Mouse (Mus musculus) embryonic facial prominence, embryonic 14.5 days (tissue): ENCODE data around the gene Nrxn3. TPM values are rescaled to one million over a fixed set of nuclear protein-coding genes. Genes with fewer than 3 reads are reported as not detected.
A peak's percentile ranks its signal among the peaks of the same experiment; 100 is the strongest.

Experiments used
- ATAC-seq: fragments of 200-750 bp; cut with Nextera tagmentation; 2 replicates; pipeline ENCODE4 v1.8.0; 2017; ENCODE audit warnings: low read depth, moderate number of reproducible peaks, moderate TSS enrichment
- DNase-seq: peaks from one replicate; pipeline ENCODE4 v3.0.0-alpha.2; 2015; ENCODE audit warnings: low spot score
- H3K27ac ChIP-seq: fragments of 300-500 bp; sonication (generic); replicated peaks from 2 replicates; pipeline ENCODE4 v1.5.1; 2014; ENCODE audit warnings: low read depth, mild to moderate bottlenecking, low read length, moderate library complexity
- H3K27me3 ChIP-seq: fragments of 300-500 bp; sonication (generic); replicated peaks from 2 replicates; pipeline ENCODE4 v1.6.1; 2014; ENCODE audit warnings: low read length; ENCODE audit not compliant: control insufficient read depth, insufficient read depth
- H3K36me3 ChIP-seq: fragments of 300-500 bp; sonication (generic); 2 replicates; pipeline ENCODE4 v1.6.1; 2014; ENCODE audit warnings: low read length, mixed read lengths; ENCODE audit not compliant: control insufficient read depth, insufficient read depth
- H3K4me1 ChIP-seq: fragments of 300-500 bp; sonication (generic); 2 replicates; pipeline ENCODE4 v1.6.1; 2014; ENCODE audit warnings: antibody characterized with exemption, low read length; ENCODE audit not compliant: control insufficient read depth, insufficient read depth
- H3K4me2 ChIP-seq: fragments of 300-500 bp; sonication (generic); 2 replicates; pipeline ENCODE4 v1.6.1; 2014; ENCODE audit warnings: low read depth, mild to moderate bottlenecking, low read length, moderate library complexity, mixed read lengths
- H3K4me3 ChIP-seq: fragments of 300-500 bp; sonication (generic); 2 replicates; pipeline ENCODE4 v1.5.1; 2014; ENCODE audit warnings: low read depth, mild to moderate bottlenecking, low read length
- H3K9ac ChIP-seq: fragments of 300-500 bp; sonication (generic); 2 replicates; pipeline ENCODE4 v1.6.1; 2014; ENCODE audit warnings: low read depth, mild to moderate bottlenecking, low read length, moderate library complexity, mixed read lengths
- H3K9me3 ChIP-seq: fragments of 300-500 bp; sonication (generic); 2 replicates; pipeline ENCODE4 v1.6.1; 2016; ENCODE audit warnings: low read length; ENCODE audit not compliant: control insufficient read depth
- WGBS: fragments of 180-500 bp; shearing (Covaris S2); extraction: QIAGEN DNeasy Blood & Tissue Kit; methylation state at CpG from one replicate; pipeline ENCODE4 v1.1.7; 2014; 5-methylcytosine and 5-hydroxymethylcytosine counted together
- polyA plus RNA-seq: library from polyadenylated mRNA; unstranded; fragments of >200 nt; fragmentation: Nextera tagmentation; extraction: Ambion mirVana; gene quantifications from 2 replicates; pipeline ENCODE4 v1.2.1, GENCODE M21; 2014

The Nrxn3 gene
- polyA plus RNA-seq, 1 experiment from 2014 or later: 2.6 TPM

DNA sequence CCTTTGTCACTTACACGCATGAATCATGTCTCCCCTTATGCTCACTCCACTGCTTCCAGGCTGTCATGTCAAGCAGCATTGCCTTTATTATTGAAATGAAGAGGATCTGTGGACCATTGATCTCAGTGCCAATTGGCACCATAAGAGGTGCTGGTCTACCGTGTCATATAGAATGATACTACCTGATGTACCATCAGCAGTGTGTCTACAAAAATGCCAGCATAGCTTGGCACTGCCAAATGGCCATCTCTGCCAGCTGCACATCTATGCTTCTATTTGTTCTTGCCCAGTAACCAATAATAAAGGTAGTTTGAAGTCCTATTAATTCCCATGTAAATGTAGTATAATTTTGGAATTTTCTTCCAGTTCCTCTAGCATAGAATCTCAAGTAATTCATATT is 1340.8 kb downstream of the Nrxn3 start:
- DNase-seq: no peak
- ATAC-seq: no peak

DNA sequence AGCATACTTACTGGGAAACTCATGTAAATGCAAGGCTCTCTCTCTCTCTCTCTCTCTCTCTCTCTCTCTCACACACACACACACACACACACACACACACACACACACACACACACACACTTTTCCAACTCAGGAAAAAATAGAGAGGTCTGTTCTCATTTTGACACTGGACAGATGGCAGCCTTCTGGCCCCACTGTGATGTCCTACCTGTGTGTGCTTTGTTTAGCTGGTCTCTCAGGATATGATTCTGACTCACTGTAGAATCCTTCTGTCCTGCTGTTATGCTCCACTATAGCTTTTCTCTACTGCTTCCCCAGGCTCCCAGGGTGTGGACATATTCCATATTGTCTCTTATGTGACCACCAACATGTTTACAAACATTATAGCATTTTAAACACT is 1363.2 kb downstream of the Nrxn3 start:
- no peak for ATAC-seq
- H3K4me3 ChIP-seq: no peak overlapping the region
- DNase-seq: no peak
- H3K4me1 ChIP-seq: no peaks in the 10 kb centered on the region
- H3K27me3 ChIP-seq: no peaks in the 10 kb centered on the region
- H3K9me3 ChIP-seq: no peaks in the 10 kb centered on the region
- no peak overlapping the region for H3K9ac ChIP-seq
- H3K27ac ChIP-seq: no peak overlapping the region
- no peaks in the 10 kb centered on the region for H3K36me3 ChIP-seq
- H3K4me2 ChIP-seq: no peak overlapping the region

More for the DNA sequence above, 1340.8 kb downstream of the Nrxn3 start:
- no peak overlapping the region for H3K9ac ChIP-seq
- no peak overlapping the region for H3K27ac ChIP-seq
- no peak overlapping the region for H3K4me2 ChIP-seq
- H3K27me3 ChIP-seq: no peaks in the 10 kb centered on the region
- no peaks in the 10 kb centered on the region for H3K36me3 ChIP-seq
- H3K4me1 ChIP-seq: no peaks in the 10 kb centered on the region
- no peak overlapping the region for H3K4me3 ChIP-seq
- H3K9me3 ChIP-seq: no peaks in the 10 kb centered on the region
- WGBS: 90% methylated on average over 2 of the region's 2 CpGs

GRCm38 (mm10) chr12:90095754-90096153 is 1373.1 kb downstream of the Nrxn3 start:
- 61% methylated on average over 1 of the region's 1 CpGs for WGBS
- DNase-seq (no peak), ATAC-seq (no peak)
- Histone ChIP-seq H3K27me3 (no peaks in the 10 kb centered on the region), H3K36me3 (no peaks in the 10 kb centered on the region), H3K4me1 (no peaks in the 10 kb centered on the region), H3K4me2 (no peak overlapping the region), H3K4me3 (no peak overlapping the region), H3K9me3 (no peaks in the 10 kb centered on the region), H3K9ac (no peak overlapping the region), H3K27ac (no peak overlapping the region)

GRCm38 (mm10) chr12:90113351-90113791 is 1390.7 kb downstream of the Nrxn3 start:
- DNase-seq: no peak

GRCm38 (mm10) chr12:90131927-90132869 is 1409.5 kb downstream of the Nrxn3 start:
- no peaks in the 10 kb centered on the region for H3K36me3 ChIP-seq
- H3K9me3 ChIP-seq: no peaks in the 10 kb centered on the region
- no peak overlapping the region for H3K9ac ChIP-seq
- H3K4me2 ChIP-seq: no peak overlapping the region
- H3K27me3 ChIP-seq: no peaks in the 10 kb centered on the region
- WGBS: 42% methylated on average over 5 of the region's 5 CpGs
- H3K27ac ChIP-seq: no peak overlapping the region
- H3K4me3 ChIP-seq: no peak overlapping the region
- DNase-seq (peak; percentile 27), ATAC-seq (0 out of 2 replicates have a peak, but pooled peaks have one; percentile 22)
- no peaks in the 10 kb centered on the region for H3K4me1 ChIP-seq

More at GRCm38 (mm10) chr12:90113351-90113791, 1390.7 kb downstream of the Nrxn3 start:
- Histone ChIP-seq H3K27me3 (no peaks in the 10 kb centered on the region), H3K27ac (no peak overlapping the region), H3K4me1 (no peaks in the 10 kb centered on the region), H3K4me2 (no peak overlapping the region), H3K9ac (no peak overlapping the region), H3K9me3 (no peaks in the 10 kb centered on the region), H3K4me3 (no peak overlapping the region), H3K36me3 (no peaks in the 10 kb centered on the region)
- no peak for ATAC-seq

GRCm38 (mm10) chr12:90142011-90142410 is 1419.3 kb downstream of the Nrxn3 start:
- no peaks in the 10 kb centered on the region for H3K9me3 ChIP-seq
- WGBS: 64% methylated on average over 2 of the region's 2 CpGs
- ATAC-seq: no peak

DNA sequence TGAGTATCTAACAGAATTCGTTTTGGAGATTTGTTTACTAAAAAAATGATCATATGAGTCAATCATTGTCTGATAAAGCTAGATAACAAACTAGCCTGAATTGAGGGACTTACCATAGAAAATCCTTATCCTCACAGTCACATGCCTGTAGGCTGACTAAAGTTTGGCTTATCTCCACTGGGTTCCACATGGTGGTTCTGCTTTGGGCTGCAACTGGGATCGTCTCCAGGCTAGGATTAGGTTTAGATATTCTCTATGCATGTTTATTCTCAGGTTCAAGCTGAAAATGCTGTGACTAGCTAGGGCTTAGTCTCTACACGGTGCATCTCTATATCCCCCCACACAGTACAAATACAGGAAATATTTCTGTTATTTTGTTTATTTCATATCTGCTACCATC is 1421.6 kb downstream of the Nrxn3 start:
- Histone ChIP-seq H3K4me2 (no peak overlapping the region), H3K36me3 (no peaks in the 10 kb centered on the region), H3K4me1 (no peaks in the 10 kb centered on the region), H3K9ac (no peak overlapping the region), H3K9me3 (no peaks in the 10 kb centered on the region), H3K27me3 (no peaks in the 10 kb centered on the region), H3K4me3 (no peak overlapping the region), H3K27ac (no peak overlapping the region)
- WGBS: 74% methylated on average over 3 of the region's 3 CpGs
- ATAC-seq: no peak
- no peak for DNase-seq

More at GRCm38 (mm10) chr12:90142011-90142410, 1419.3 kb downstream of the Nrxn3 start:
- DNase-seq: no peak
- H3K27ac ChIP-seq: no peak overlapping the region
- H3K4me3 ChIP-seq: no peak overlapping the region
- no peak overlapping the region for H3K4me2 ChIP-seq
- H3K9ac ChIP-seq: no peak overlapping the region
- H3K36me3 ChIP-seq: no peaks in the 10 kb centered on the region
- no peaks in the 10 kb centered on the region for H3K27me3 ChIP-seq
- H3K4me1 ChIP-seq: no peaks in the 10 kb centered on the region

DNA sequence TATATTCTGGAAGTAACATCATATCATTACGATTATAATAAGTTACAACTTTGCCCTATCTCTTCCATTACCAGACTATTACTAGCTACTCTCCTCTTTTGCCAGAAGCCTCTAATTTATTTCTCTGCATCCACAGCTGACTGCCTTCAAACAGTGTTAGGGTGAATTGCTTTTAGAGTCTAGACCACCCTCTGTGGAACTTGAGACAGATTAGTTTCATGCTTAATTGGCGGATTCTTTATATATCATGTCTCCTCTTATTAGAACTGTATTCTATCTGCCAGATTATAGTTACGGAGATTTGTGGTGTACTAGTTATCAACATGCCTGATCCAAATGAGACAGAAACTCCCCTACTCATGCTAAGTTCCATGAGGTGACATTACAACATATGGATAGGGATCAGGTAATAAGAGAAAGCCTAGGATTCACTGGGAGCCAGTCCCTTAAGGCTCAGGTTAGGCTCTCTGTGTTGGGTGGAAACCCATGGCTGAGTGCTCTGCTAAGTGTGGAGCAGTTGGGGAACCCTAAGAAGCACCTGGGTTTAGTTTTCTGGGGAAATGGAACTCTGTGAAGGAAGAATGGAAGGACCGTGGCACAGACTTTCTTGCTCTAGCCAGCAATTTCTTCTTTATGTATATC is 1435.6 kb downstream of the Nrxn3 start:
- no peak for ATAC-seq
- Histone ChIP-seq H3K4me2 (no peak overlapping the region), H3K27me3 (no peaks in the 10 kb centered on the region), H3K27ac (no peak overlapping the region), H3K4me3 (no peak overlapping the region), H3K4me1 (no peaks in the 10 kb centered on the region), H3K36me3 (no peaks in the 10 kb centered on the region), H3K9me3 (no peaks in the 10 kb centered on the region), H3K9ac (no peak overlapping the region)
- 77% methylated on average over 4 of the region's 4 CpGs for WGBS
- no peak for DNase-seq
